Mouse (Mus musculus): Measurements from ENCODE around the gene Cdcp2. TPM values are rescaled to one million over a fixed set of nuclear protein-coding genes. Genes with fewer than 3 reads are reported as not detected.

Cdcp2 gene
- not detected for total RNA-seq (2023)

DNA sequence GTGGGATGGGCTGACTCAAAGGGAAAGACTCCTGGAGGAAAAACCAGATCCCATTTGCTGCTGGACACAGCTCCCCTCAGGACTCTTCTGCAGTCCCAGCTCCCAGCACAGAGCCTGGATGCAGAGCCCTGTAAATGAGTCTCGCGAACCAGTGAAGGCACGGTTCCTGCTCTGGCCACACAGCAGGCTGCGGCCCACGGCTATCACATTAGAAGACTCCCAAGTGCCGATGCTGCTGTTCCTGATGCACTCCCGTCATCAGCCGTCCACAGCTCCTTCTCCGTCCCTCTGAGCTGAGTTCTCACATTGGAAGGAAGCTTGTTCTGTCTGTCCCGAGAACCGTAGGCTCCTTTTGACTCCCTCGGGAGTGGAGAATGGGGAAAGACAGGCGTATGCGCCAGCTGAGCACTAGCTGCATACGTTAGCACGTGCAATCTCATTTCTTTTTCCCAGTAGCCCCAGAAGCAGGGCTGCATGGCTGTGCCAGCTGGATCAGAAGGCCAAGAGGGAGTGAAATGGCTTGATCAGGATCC is at the start of gene Cdcp2:
Gene Cdcp2, plus strand, starts transcription at position 51 of the 533 bp plus-strand sequence.

DNA sequence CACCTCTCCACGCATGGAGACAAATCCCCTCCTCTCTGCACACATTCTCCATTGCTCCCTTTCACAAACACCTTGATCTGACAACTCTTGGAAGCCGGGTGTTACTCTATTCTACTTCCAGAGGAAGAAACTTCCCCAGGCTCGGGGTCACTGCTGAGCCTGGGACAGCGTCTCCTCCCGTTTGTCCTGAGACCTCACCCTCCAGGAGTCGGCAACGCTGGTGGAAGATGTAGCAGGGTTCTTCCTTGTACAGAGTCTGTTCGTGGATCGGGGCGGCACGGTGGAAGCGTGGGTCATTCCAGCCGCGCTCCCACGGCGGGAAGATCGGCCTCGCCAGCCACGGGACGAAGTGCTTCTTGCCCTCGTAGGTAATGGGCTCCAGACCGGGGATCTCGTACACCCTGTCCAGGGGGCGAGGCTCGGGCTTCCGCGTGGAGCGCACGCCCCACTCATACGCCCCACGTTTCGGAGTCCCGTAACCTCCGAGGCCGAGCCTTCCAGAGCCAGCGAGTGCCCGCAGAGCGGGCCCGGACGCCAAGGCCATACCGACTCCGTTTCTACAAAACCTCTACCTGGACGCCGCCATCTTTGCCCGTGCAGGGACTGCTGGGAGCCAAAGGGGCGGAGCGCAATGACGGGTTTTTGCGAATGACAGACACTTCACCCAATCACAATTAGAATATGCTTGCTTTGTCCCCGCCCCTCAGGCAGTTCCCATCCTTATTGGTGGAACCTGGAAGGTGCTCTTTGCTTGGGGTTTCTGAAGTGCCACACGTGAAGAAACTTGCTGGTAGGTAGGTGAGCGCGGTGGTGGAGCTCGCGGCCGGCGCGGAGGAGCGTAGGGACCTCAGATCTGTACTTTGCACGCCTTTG is 30.2 kb upstream of the Cdcp2 start, which contains the start of the genes Mrpl37 and Cyb5rl:
Gene Mrpl37, minus strand, starts transcription at position 617 of the 873 bp plus-strand sequence.
Gene Cyb5rl, plus strand, starts transcription at position 737 of the 873 bp plus-strand sequence.

Other genes starting within 250 kb of the Cdcp2 start
- 10 to 100 TPM; 33.2 to 34.4 TPM for gene Ssbp3, start 186.2 kb upstream of the Cdcp2 start, total RNA-seq (2023)
- gene Mrpl37, start 30.0 kb upstream of the Cdcp2 start, total RNA-seq (2023) = 10 to 100 TPM; 37.5 to 40.3 TPM
- gene Cyb5rl, start 29.9 kb upstream of the Cdcp2 start, total RNA-seq (2023) = 1 to 10 TPM; 6.3 to 6.4 TPM
- 100 to 1,000 TPM; 146 to 157 TPM for gene Tmem59, start 81.5 kb downstream of the Cdcp2 start, total RNA-seq (2023)
- gene Tceanc2, start 82.2 kb downstream of the Cdcp2 start, total RNA-seq (2023) = 10 to 100 TPM; 50.4 to 50.5 TPM
- not detected for gene Ldlrad1, start 112.3 kb downstream of the Cdcp2 start, total RNA-seq (2023)
- 10 to 100 TPM; 16.9 to 17.0 TPM for gene Lrrc42, start 156.6 kb downstream of the Cdcp2 start, total RNA-seq (2023)
- gene Hspb11, start 156.7 kb downstream of the Cdcp2 start, total RNA-seq (2023) = 10 to 100 TPM; 14.1 to 15.1 TPM
- gene Dio1, start 210.3 kb downstream of the Cdcp2 start, total RNA-seq (2023) = not detected
- gene Yipf1, start 217.5 kb downstream of the Cdcp2 start, total RNA-seq (2023) = 10 to 100 TPM; 54.2 to 55.0 TPM